Mouse (Mus musculus) neural tube, embryonic 14.5 days (tissue): ENCODE measurements at regions not wholly inside any gene's neighbourhood (a gene's known extent, or its start where the extent isn't known, plus 50 kb on each side); places are given as distances from the start of the nearest gene placed in this dataset.

ENCODE experiments used
- ATAC-seq: fragments of 200-750 bp; cut with Nextera tagmentation; 2 replicates; pipeline ENCODE4 v1.8.0; 2017; ENCODE audit warnings: low read depth, mild to moderate bottlenecking, moderate TSS enrichment, moderate library complexity
- H3K27ac ChIP-seq: fragments of 300-500 bp; sonication (generic); 2 replicates; pipeline ENCODE4 v1.5.1; 2014; ENCODE audit warnings: low read depth, mild to moderate bottlenecking, control low read depth, low read length, moderate library complexity, mixed read lengths
- H3K27me3 ChIP-seq: fragments of 300-500 bp; sonication (generic); 2 replicates; pipeline ENCODE4 v1.6.1; 2014; ENCODE audit warnings: low read length; ENCODE audit not compliant: control insufficient read depth, insufficient read depth
- H3K36me3 ChIP-seq: fragments of 300-500 bp; sonication (generic); 2 replicates; pipeline ENCODE4 v1.6.1; 2014; ENCODE audit warnings: low read length, mixed read lengths; ENCODE audit not compliant: control insufficient read depth, insufficient read depth
- H3K4me1 ChIP-seq: fragments of 300-500 bp; sonication (generic); 2 replicates; pipeline ENCODE4 v1.6.1; 2014; ENCODE audit warnings: low read length; ENCODE audit not compliant: control insufficient read depth, insufficient read depth
- H3K4me2 ChIP-seq: fragments of 300-500 bp; sonication (generic); 2 replicates; pipeline ENCODE4 v1.6.1; 2014; ENCODE audit warnings: mild to moderate bottlenecking, low read depth, low read length, control low read depth
- H3K4me3 ChIP-seq: fragments of 300-500 bp; sonication (generic); 2 replicates; pipeline ENCODE4 v1.5.1; 2014; ENCODE audit warnings: low read depth, low read length, control low read depth, mixed read lengths
- H3K9ac ChIP-seq: fragments of 300-500 bp; sonication (generic); replicated peaks from 2 replicates; pipeline ENCODE4 v1.6.1; 2014; ENCODE audit warnings: low read depth, mild to moderate bottlenecking, control low read depth, low read length, mixed read lengths
- H3K9me3 ChIP-seq: fragments of 300-500 bp; sonication (generic); 2 replicates; pipeline ENCODE4 v1.6.1; 2016; ENCODE audit warnings: low read length; ENCODE audit not compliant: control insufficient read depth
- WGBS: fragments of 180-500 bp; shearing (Covaris S2); extraction: QIAGEN DNeasy Blood & Tissue Kit; methylation state at CpG from one replicate; pipeline ENCODE4 v1.1.7; 2014; 5-methylcytosine and 5-hydroxymethylcytosine counted together

- H3K4me2 ChIP-seq: no peak overlapping the region
- no peak for ATAC-seq
- H3K36me3 ChIP-seq: no peaks in the 10 kb centered on the region
- no peak overlapping the region for H3K4me3 ChIP-seq
- H3K4me1 ChIP-seq: no peaks in the 10 kb centered on the region
- no peaks in the 10 kb centered on the region for H3K27me3 ChIP-seq
- no peak overlapping the region for H3K27ac ChIP-seq
- WGBS: 66% methylated on average over 3 of the region's 3 CpGs
- H3K9ac ChIP-seq: no peak overlapping the region
- H3K9me3 ChIP-seq: no peaks in the 10 kb centered on the region
Observed at GRCm38 (mm10) chr17:14578194-14578593, 115.8 kb downstream of the Thbs2 start.

GRCm38 (mm10) chr17:14576159-14576558, 117.9 kb downstream of the Thbs2 start:
- ATAC-seq: no peak
- H3K9ac ChIP-seq: no peak overlapping the region
- no peaks in the 10 kb centered on the region for H3K36me3 ChIP-seq
- H3K27me3 ChIP-seq: no peaks in the 10 kb centered on the region
- no peak overlapping the region for H3K4me3 ChIP-seq
- no peak overlapping the region for H3K4me2 ChIP-seq
- H3K27ac ChIP-seq: no peak overlapping the region
- H3K4me1 ChIP-seq: no peaks in the 10 kb centered on the region
- WGBS: 85% methylated on average over 2 of the region's 2 CpGs
- H3K9me3 ChIP-seq: no peaks in the 10 kb centered on the region

- no peaks in the 10 kb centered on the region for H3K9me3 ChIP-seq
- no peak for ATAC-seq
- H3K27me3 ChIP-seq: no peaks in the 10 kb centered on the region
- H3K4me3 ChIP-seq: no peak overlapping the region
- no peaks in the 10 kb centered on the region for H3K4me1 ChIP-seq
- H3K9ac ChIP-seq: no peak overlapping the region
- no peaks in the 10 kb centered on the region for H3K36me3 ChIP-seq
- 94% methylated on average over 7 of the region's 7 CpGs for WGBS
- H3K27ac ChIP-seq: no peak overlapping the region
- H3K4me2 ChIP-seq: no peak overlapping the region
Observed at GRCm38 (mm10) chr17:14571143-14571542, 122.9 kb downstream of the Thbs2 start.

- Histone ChIP-seq H3K27me3 (no peaks in the 10 kb centered on the region), H3K9me3 (no peaks in the 10 kb centered on the region), H3K4me3 (no peak overlapping the region), H3K4me1 (no peaks in the 10 kb centered on the region), H3K4me2 (no peak overlapping the region), H3K36me3 (no peaks in the 10 kb centered on the region), H3K9ac (no peak overlapping the region), H3K27ac (no peak overlapping the region)
- WGBS: 88% methylated on average over 6 of the region's 6 CpGs
- ATAC-seq: no peak
Observed at GRCm38 (mm10) chr17:14570266-14570775, 123.7 kb downstream of the Thbs2 start.

- 89% methylated on average over 6 of the region's 6 CpGs for WGBS
Observed at GRCm38 (mm10) chr17:14562191-14562590, 131.8 kb downstream of the Thbs2 start.

GRCm38 (mm10) chr17:14557214-14557613, 136.8 kb downstream of the Thbs2 start:
- Histone ChIP-seq H3K9ac (no peak overlapping the region), H3K4me1 (no peaks in the 10 kb centered on the region), H3K4me2 (no peak overlapping the region), H3K36me3 (no peaks in the 10 kb centered on the region), H3K4me3 (no peak overlapping the region), H3K27ac (no peak overlapping the region), H3K9me3 (no peaks in the 10 kb centered on the region), H3K27me3 (no peaks in the 10 kb centered on the region)
- ATAC-seq: no peak

More at GRCm38 (mm10) chr17:14562191-14562590, 131.8 kb downstream of the Thbs2 start:
- Histone ChIP-seq H3K27me3 (no peaks in the 10 kb centered on the region), H3K4me3 (no peak overlapping the region), H3K4me2 (no peak overlapping the region), H3K9ac (no peak overlapping the region), H3K9me3 (no peaks in the 10 kb centered on the region), H3K36me3 (no peaks in the 10 kb centered on the region), H3K27ac (no peak overlapping the region), H3K4me1 (no peaks in the 10 kb centered on the region)
- ATAC-seq: no peak

GRCm38 (mm10) chr17:14553195-14553594, 140.8 kb downstream of the Thbs2 start:
- ATAC-seq: no peak

GRCm38 (mm10) chr17:14552081-14552480, 142.0 kb downstream of the Thbs2 start:
- Histone ChIP-seq H3K4me3 (no peak overlapping the region), H3K27ac (no peak overlapping the region), H3K9me3 (no peaks in the 10 kb centered on the region), H3K4me1 (no peaks in the 10 kb centered on the region), H3K9ac (no peak overlapping the region), H3K4me2 (no peak overlapping the region), H3K36me3 (no peaks in the 10 kb centered on the region), H3K27me3 (no peaks in the 10 kb centered on the region)
- 84% methylated on average over 4 of the region's 4 CpGs for WGBS
- ATAC-seq: no peak

More at GRCm38 (mm10) chr17:14553195-14553594, 140.8 kb downstream of the Thbs2 start:
- H3K4me1 ChIP-seq: no peaks in the 10 kb centered on the region
- no peaks in the 10 kb centered on the region for H3K36me3 ChIP-seq
- H3K4me2 ChIP-seq: no peak overlapping the region
- H3K27me3 ChIP-seq: no peaks in the 10 kb centered on the region
- H3K9ac ChIP-seq: no peak overlapping the region
- 61% methylated on average over 3 of the region's 3 CpGs for WGBS
- no peak overlapping the region for H3K27ac ChIP-seq
- no peak overlapping the region for H3K4me3 ChIP-seq
- H3K9me3 ChIP-seq: no peaks in the 10 kb centered on the region

GRCm38 (mm10) chr17:14551610-14552009, 142.4 kb downstream of the Thbs2 start:
- no peak overlapping the region for H3K4me2 ChIP-seq
- ATAC-seq: no peak
- no peaks in the 10 kb centered on the region for H3K4me1 ChIP-seq
- H3K36me3 ChIP-seq: no peaks in the 10 kb centered on the region
- H3K27me3 ChIP-seq: no peaks in the 10 kb centered on the region
- H3K9me3 ChIP-seq: no peaks in the 10 kb centered on the region
- H3K27ac ChIP-seq: no peak overlapping the region
- WGBS: 78% methylated on average over 4 of the region's 4 CpGs
- H3K4me3 ChIP-seq: no peak overlapping the region
- no peak overlapping the region for H3K9ac ChIP-seq
